Mouse (Mus musculus) liver, embryonic 14.5 days (tissue): Measurements from ENCODE around the gene Asxl1.

ENCODE experiments used
- CTCF ChIP-seq: IDR thresholded peaks from 2 replicates; pipeline ENCODE4 v1.5.1; 2016; ENCODE audit warnings: antibody characterized with exemption, low read depth, control low read depth
- EP300 ChIP-seq: IDR thresholded peaks from 2 replicates; pipeline ENCODE4 v1.6.1; 2016; ENCODE audit warnings: antibody characterized with exemption, low read depth

DNA sequence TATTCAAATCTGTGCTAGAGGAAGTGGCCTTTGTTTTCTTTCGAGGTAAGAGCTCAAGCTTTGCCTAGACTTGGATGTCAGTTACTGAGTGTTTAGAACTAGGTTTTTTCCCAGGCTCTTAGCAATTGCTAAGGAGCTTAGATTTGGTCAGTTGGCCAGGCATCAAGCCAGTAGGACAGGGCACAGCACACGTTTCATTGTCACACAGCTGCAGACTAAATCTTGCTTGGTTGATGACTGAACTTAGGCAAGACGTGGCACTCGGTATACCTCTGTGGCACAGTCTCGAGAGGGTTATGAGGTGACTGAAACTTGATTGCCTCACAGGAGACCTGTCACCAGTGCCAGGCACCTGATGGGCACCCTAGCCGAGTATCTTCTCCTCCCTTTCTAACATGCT, 61.3 kb downstream of the Asxl1 start:
- no peak for TF ChIP-seq CTCF
- TF ChIP-seq EP300 = no peak
